Mouse (Mus musculus) kidney, adult 2 months (tissue): ENCODE results near the gene Frem2.

Experiments
- CTCF ChIP-seq: fragments of 200-500 bp; conservative IDR thresholded peaks from 2 replicates; pipeline ENCODE4 v1.5.1; 2011; ENCODE audit warnings: low read depth, mild to moderate bottlenecking, control low read depth, low read length, moderate library complexity, mixed read lengths; ENCODE audit not compliant: insufficient read depth, insufficient read length
- POLR2A ChIP-seq: fragments of 200-500 bp; IDR thresholded peaks from one replicate; pipeline ENCODE4 v1.6.1; 2011; ENCODE audit warnings: low read depth, low read length, control low read depth

- no peak for TF ChIP-seq CTCF
- TF ChIP-seq POLR2A = no peak
These were observed 158.7 kb downstream of the Frem2 start for GRCm38 (mm10) chr3:53498351-53498905.
